Mouse (Mus musculus) cerebellum, adult 2 months (tissue): Measurements from ENCODE around the gene Scel.

Experiments used
- CTCF ChIP-seq: fragments of 200-500 bp; IDR thresholded peaks from 2 replicates; pipeline ENCODE4 v1.5.1; 2011; ENCODE audit warnings: low read depth, mild to moderate bottlenecking, control low read depth, low read length, moderate library complexity, borderline replicate concordance; ENCODE audit not compliant: insufficient read depth
- POLR2A ChIP-seq: fragments of 200-500 bp; IDR thresholded peaks from 2 replicates; pipeline ENCODE4 v1.6.1; 2011; ENCODE audit warnings: low read length, control low read depth, borderline replicate concordance; ENCODE audit not compliant: insufficient read depth

- TF ChIP-seq CTCF (no peak), POLR2A (no peak)
Observed at GRCm38 (mm10) chr14:103486974-103487373, 26.2 kb upstream of the Scel start.
